Mouse (Mus musculus): ENCODE data around the gene Irf2. TPM values are rescaled to one million over a fixed set of nuclear protein-coding genes. Genes with fewer than 3 reads are reported as not detected.
A peak's percentile ranks its signal among the peaks of the same experiment; 100 is the strongest.

Irf2 gene
- polyA plus RNA-seq, 1 experiment from 2014 or later = 43.3 TPM

DNA sequence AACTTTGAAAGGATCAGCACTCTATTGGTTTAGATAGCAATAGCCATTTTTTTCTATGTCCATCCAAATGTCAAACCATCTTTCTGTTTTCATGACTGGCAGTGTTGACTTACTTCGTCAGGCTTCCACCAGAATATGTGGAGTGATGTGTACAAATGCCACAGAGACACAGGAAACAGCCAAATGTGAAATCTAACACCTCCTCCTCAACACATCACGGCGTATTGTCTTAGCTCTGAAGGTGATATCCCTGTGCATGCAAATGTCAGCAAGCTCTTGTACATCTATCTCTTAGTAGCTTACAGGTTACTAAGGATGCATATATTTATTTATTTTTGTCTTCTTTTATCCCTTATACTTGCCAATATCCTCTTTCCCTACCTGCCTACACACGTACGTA lies 42.7 kb downstream of the Irf2 start:
- ATAC-seq = no peak
- Histone ChIP-seq H3K4me3 (ENCODE audit: low read depth, low read length) (no peak overlapping the region), H3K27me3 (replicated peaks; ENCODE audit: control insufficient read depth, insufficient read depth, low read length) (no peaks in the 10 kb centered on the region), H3K27ac (ENCODE audit: low read depth, low read length) (no peak overlapping the region), H3K9ac (ENCODE audit: low read depth, low read length) (no peak overlapping the region), H3K4me2 (replicated peaks; ENCODE audit: low read depth) (no peak overlapping the region), H3K4me1 (replicated peaks; ENCODE audit: control insufficient read depth, insufficient read depth, low read length) (no peaks in the 10 kb centered on the region), H3K36me3 (ENCODE audit: control insufficient read depth, insufficient read depth) (peaks cover 3% of the 10 kb centered on the region; the same call in 1 of the 2 replicates), H3K9me3 (ENCODE audit: control insufficient read depth) (no peaks in the 10 kb centered on the region)
- 96% methylated on average over 5 of the region's 5 CpGs for WGBS
- TF ChIP-seq CTCF (IDR thresholded peaks at IDR 0.05; ENCODE audit: low read depth) = no peak

DNA sequence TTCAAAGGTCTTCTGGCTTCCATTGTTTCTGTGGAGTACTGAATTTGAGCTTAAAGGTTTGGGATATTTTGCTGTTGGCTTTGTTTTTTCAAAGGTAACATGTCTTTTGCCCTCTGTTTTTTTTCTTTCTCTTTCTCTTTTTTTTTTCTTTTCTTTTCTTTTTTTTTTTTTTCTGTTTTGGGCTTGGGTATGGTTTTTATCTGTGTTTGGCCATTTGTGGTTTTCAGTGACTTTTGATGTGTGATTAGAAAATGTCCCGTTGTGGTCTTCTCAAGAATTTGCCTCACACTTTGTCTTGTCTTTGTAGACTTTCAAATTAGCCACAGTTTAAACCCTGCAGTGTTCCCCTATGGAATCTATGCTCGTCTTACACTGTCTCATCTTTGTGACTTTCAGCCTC lies 45.5 kb downstream of the Irf2 start:
- no peaks in the 10 kb centered on the region for H3K9me3 ChIP-seq (ENCODE audit: control insufficient read depth)
- no peak overlapping the region for H3K9ac ChIP-seq (ENCODE audit: low read depth, low read length)
- no peak for TF ChIP-seq CTCF (IDR thresholded peaks at IDR 0.05; ENCODE audit: low read depth)
- no peak for ATAC-seq
- no peaks in the 10 kb centered on the region for H3K4me1 ChIP-seq (replicated peaks; ENCODE audit: control insufficient read depth, insufficient read depth, low read length)
- no peak overlapping the region for H3K4me3 ChIP-seq (ENCODE audit: low read depth, low read length)
- H3K27me3 ChIP-seq (replicated peaks; ENCODE audit: control insufficient read depth, insufficient read depth, low read length) = no peaks in the 10 kb centered on the region
- WGBS = 77% methylated on average over 2 of the region's 2 CpGs
- no peak overlapping the region for H3K4me2 ChIP-seq (replicated peaks; ENCODE audit: low read depth)
- H3K36me3 ChIP-seq (ENCODE audit: control insufficient read depth, insufficient read depth) = no peaks in the 10 kb centered on the region; the same call in 1 of the 2 replicates
- H3K27ac ChIP-seq (ENCODE audit: low read depth, low read length) = no peak overlapping the region

DNA sequence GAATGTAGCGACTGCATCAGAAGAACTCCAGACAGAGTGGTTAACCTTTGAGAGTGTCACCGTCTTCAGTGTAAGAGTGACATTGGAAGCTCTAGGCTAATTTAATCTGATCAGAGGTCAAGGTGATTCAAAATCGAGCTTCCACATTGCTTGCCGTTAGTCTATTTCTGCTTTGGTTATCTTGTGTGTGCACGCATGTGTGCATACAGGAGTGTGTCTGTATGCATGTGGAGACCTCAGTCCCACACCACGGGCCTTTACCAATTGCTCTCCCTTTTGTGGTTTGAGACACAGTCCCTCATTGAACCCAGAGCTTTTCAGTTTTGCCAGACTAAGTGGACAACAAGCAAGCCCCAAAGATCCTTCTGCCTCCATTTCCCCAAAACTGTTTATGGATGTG lies 46.4 kb downstream of the Irf2 start:
- TF ChIP-seq CTCF (IDR thresholded peaks at IDR 0.05; ENCODE audit: low read depth) = no peak
- H3K4me1 ChIP-seq (replicated peaks; ENCODE audit: control insufficient read depth, insufficient read depth, low read length) = no peaks in the 10 kb centered on the region
- WGBS = 79% methylated on average over 6 of the region's 6 CpGs
- no peak for ATAC-seq
- H3K4me2 ChIP-seq (replicated peaks; ENCODE audit: low read depth) = no peak overlapping the region
- H3K27ac ChIP-seq (ENCODE audit: low read depth, low read length) = no peak overlapping the region
- H3K4me3 ChIP-seq (ENCODE audit: low read depth, low read length) = no peak overlapping the region
- no peaks in the 10 kb centered on the region for H3K36me3 ChIP-seq (ENCODE audit: control insufficient read depth, insufficient read depth)
- H3K9me3 ChIP-seq (ENCODE audit: control insufficient read depth) = no peaks in the 10 kb centered on the region
- no peaks in the 10 kb centered on the region for H3K27me3 ChIP-seq (replicated peaks; ENCODE audit: control insufficient read depth, insufficient read depth, low read length)
- H3K9ac ChIP-seq (ENCODE audit: low read depth, low read length) = no peak overlapping the region

DNA sequence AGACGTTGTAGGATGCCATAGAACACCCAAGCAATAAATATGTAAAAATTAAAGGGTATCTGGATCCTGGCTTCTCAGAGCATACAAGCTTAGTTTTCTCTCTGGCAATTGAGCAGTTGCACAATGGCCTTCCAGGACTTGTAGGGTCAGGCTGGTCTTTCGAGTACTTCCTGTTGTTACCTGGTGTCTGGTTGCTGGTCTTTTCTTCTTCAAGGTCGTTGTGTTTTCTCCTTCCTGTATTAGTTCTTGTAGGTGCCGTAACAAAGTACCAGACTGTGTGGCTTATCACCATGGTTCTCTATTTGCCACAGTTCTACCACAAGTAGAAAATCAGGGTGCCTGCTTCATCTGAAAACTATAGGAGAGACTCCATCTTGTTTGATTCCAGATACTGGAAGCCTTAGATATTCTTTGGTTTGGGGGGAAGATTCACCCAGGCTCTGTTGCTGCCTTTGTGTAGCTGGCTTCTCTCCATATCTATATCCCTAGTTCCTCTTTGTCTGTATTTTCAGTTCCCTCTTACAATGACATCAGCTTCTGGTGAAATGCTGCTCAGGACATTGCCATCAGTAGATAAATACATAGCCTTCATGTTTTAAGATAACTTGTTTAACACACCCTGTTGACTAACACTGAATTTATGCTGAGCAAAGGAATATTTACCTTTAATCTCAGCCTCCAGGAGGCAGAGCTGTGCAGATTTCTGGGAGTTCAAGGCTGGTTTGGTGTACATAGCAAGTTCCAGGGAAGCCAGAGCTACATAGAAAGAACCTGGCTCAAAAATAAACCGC lies 49.8 kb downstream of the Irf2 start:
- peaks cover 6% of the 10 kb centered on the region for H3K36me3 ChIP-seq (ENCODE audit: control insufficient read depth, insufficient read depth)
- no peak for ATAC-seq
- WGBS = 68% methylated on average over 5 of the region's 5 CpGs
- H3K4me2 ChIP-seq (replicated peaks; ENCODE audit: low read depth) = no peak overlapping the region
- no peaks in the 10 kb centered on the region for H3K9me3 ChIP-seq (ENCODE audit: control insufficient read depth)
- TF ChIP-seq CTCF (IDR thresholded peaks at IDR 0.05; ENCODE audit: low read depth) = peak; percentile 54
- no peaks in the 10 kb centered on the region for H3K27me3 ChIP-seq (replicated peaks; ENCODE audit: control insufficient read depth, insufficient read depth, low read length)
- 0 out of 2 replicates have a peak, but pooled peaks cover 4% of the 10 kb centered on the region for H3K4me1 ChIP-seq (replicated peaks; ENCODE audit: control insufficient read depth, insufficient read depth, low read length)
- no peak overlapping the region for H3K9ac ChIP-seq (ENCODE audit: low read depth, low read length)
- H3K27ac ChIP-seq (ENCODE audit: low read depth, low read length) = peak overlapping the region; percentile 30; the same call in 1 of the 2 replicates
- no peak overlapping the region for H3K4me3 ChIP-seq (ENCODE audit: low read depth, low read length)

DNA sequence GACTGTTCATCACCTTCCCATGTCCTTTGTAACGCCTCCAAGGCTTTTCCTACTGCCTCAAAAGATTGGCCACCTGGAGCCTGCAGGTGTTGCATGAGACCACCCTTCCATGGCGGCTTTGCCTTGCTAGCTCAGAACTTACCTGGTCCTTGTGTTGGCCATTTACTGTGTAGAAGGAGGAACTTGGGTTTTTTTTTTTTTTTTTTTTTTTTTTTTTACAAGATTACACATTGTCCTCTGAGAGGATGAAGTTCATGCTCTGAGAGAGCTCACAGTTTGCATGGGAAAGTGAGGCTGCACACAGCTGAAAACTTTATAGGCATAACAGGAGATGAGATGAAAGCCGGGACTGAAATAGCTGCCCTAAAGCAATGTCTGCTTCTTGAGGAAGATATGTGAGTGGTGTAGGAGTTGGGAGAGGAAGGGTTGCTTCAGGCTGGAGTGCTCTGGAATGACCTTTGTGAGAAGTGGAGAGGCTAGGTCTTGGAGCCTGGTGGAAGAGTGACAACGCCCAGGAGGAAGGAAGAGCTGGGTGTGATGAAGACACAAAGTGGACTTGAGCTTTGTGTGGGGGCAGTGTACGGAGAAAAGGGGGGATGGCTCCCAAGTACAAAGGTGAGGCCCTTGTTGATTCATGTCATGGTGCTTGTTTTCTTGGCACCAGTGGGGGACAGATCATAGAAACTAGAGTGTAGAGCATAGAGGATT lies 52.3 kb downstream of the Irf2 start:
- Histone ChIP-seq H3K4me2 (replicated peaks; ENCODE audit: low read depth) (no peak overlapping the region), H3K27me3 (replicated peaks; ENCODE audit: control insufficient read depth, insufficient read depth, low read length) (no peaks in the 10 kb centered on the region), H3K4me1 (replicated peaks; ENCODE audit: control insufficient read depth, insufficient read depth, low read length) (0 out of 2 replicates have a peak, but pooled peaks cover 4% of the 10 kb centered on the region), H3K9me3 (ENCODE audit: control insufficient read depth) (no peaks in the 10 kb centered on the region), H3K36me3 (ENCODE audit: control insufficient read depth, insufficient read depth) (peaks cover 13% of the 10 kb centered on the region), H3K4me3 (ENCODE audit: low read depth, low read length) (no peak overlapping the region), H3K9ac (ENCODE audit: low read depth, low read length) (no peak overlapping the region), H3K27ac (ENCODE audit: low read depth, low read length) (peak overlapping the region; percentile 60)
- TF ChIP-seq CTCF (IDR thresholded peaks at IDR 0.05; ENCODE audit: low read depth) = no peak
- peak; percentile 42 for ATAC-seq
- whole genome bisulfite sequencing = 62% methylated on average over 5 of the region's 5 CpGs

DNA sequence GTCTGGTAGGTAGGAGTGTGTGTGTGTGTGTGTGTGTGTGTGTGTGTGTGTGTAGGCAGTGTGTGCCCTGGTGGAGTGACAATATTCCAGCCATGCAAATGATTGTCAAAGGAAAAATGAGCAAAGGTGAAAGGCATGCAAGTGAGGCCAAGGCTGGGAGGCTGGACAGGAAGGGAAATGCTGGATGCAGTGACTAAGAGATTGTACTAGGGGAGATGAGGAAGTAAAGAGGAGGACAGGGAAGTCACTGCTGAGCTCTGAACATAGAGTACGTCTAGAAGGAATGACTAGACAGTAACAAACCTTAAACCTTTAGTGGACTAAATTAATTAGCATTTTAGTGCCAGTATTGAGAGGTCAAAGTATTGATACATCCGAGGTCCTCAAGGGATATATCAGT lies 53.1 kb downstream of the Irf2 start:
- peak overlapping the region; percentile 60 for H3K27ac ChIP-seq (ENCODE audit: low read depth, low read length)
- peak; percentile 73 for ATAC-seq
- WGBS = 42% methylated on average over 2 of the region's 2 CpGs

More for the DNA sequence above, 53.1 kb downstream of the Irf2 start:
- no peaks in the 10 kb centered on the region for H3K9me3 ChIP-seq (ENCODE audit: control insufficient read depth)
- peaks cover 19% of the 10 kb centered on the region for H3K36me3 ChIP-seq (ENCODE audit: control insufficient read depth, insufficient read depth)
- no peak overlapping the region for H3K4me2 ChIP-seq (replicated peaks; ENCODE audit: low read depth)
- no peak overlapping the region for H3K9ac ChIP-seq (ENCODE audit: low read depth, low read length)
- H3K4me1 ChIP-seq (replicated peaks; ENCODE audit: control insufficient read depth, insufficient read depth, low read length) = 0 out of 2 replicates have a peak, but pooled peaks cover 4% of the 10 kb centered on the region
- no peak overlapping the region for H3K4me3 ChIP-seq (ENCODE audit: low read depth, low read length)
- TF ChIP-seq CTCF (IDR thresholded peaks at IDR 0.05; ENCODE audit: low read depth) = no peak
- no peaks in the 10 kb centered on the region for H3K27me3 ChIP-seq (replicated peaks; ENCODE audit: control insufficient read depth, insufficient read depth, low read length)
